Mouse (Mus musculus) adrenal gland (tissue): ENCODE measurements at regions not wholly inside any gene's neighbourhood (a gene's known extent, or its start where the extent isn't known, plus 50 kb on each side); places are given as distances from the start of the nearest gene placed in this dataset.

ENCODE experiments used
- intact Hi-C: fragments of 180-260 bp; cut with DNase I; formaldehyde crosslinking; loops from one replicate; pipeline ENCODE4 v1.15.1; 2025

DNA sequence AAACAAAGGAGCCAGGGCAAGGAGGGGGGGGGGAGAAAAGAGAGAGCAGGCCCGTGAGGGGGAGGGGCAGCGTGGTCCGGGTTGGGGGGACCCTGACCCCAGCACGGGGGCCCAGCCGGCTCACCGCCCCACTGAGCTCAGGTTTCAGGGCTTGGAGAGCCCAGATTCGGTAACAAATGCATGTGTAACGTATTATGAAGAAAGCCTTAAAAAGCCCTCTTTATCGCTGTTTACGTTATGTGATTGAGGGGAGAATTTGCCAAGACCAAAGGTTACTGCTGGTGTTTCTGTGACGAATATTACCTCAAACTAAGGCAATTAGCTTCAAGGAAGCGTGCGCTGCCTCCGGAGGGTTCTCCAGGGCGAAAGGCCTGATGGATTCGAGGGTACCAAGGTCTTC lies 54.2 kb downstream of the Barx1 start:
- intact Hi-C loops = no loop called here

DNA sequence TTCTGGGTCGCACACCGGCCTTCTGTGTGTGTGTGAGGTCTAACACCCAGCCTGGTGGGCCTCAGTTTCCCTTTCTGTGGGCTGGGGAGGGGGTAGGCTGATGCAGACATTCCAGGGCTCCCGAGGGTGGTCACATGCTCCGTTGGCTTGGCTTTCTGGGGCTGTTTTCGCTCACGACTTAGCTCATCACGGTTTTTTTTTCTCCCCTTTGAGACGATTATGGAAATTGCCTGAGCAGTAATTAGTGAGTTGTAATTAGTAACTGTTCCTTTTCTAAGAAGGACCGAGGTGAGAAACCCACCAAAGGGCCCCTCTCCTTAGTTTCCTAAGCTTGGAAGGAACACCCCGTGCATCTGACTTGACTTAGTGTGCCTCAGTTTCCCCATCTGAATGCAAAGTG lies 54.7 kb downstream of the Barx1 start:
- intact Hi-C loops = no loop called here

DNA sequence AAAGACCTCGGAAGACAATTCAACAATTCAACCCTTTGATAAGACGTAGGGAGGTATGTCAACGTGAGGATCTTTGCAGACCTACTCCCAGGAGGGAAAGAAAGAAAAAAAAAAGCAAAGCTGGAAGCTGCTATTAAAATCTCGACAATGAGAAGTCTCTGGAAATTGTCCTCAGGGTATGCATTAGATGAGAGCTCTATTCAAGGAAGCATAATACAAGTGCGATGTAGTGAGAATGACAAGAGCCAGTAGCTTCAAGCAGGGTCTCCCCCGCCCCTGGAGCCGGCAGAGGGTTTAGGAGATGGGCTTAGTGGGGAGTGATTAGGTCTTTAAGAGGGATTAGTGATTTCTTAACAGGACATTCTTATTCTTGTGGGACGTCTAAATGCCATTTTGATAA lies 60.9 kb downstream of the Barx1 start:
- intact Hi-C loops = no loop called here

DNA sequence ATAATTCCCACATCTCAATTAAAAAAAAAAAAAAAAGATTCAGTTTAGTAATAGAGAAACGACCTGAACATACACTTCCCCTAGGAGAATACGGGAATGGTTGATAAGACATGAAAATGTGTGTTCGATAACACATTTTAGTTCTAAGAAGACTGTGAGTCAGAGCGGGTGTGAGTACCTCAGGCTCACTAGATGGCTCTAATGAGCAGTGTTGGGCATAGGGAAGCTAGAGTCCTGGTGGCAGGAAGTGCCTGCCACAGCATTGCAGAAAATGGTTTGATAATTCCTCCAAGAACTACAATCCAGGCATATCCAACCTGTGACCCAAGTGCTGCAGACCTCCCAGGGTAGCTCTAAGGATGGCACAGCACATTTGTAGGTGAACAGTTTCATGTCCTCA lies 63.6 kb downstream of the Barx1 start:
- intact Hi-C loops = no loop called here

DNA sequence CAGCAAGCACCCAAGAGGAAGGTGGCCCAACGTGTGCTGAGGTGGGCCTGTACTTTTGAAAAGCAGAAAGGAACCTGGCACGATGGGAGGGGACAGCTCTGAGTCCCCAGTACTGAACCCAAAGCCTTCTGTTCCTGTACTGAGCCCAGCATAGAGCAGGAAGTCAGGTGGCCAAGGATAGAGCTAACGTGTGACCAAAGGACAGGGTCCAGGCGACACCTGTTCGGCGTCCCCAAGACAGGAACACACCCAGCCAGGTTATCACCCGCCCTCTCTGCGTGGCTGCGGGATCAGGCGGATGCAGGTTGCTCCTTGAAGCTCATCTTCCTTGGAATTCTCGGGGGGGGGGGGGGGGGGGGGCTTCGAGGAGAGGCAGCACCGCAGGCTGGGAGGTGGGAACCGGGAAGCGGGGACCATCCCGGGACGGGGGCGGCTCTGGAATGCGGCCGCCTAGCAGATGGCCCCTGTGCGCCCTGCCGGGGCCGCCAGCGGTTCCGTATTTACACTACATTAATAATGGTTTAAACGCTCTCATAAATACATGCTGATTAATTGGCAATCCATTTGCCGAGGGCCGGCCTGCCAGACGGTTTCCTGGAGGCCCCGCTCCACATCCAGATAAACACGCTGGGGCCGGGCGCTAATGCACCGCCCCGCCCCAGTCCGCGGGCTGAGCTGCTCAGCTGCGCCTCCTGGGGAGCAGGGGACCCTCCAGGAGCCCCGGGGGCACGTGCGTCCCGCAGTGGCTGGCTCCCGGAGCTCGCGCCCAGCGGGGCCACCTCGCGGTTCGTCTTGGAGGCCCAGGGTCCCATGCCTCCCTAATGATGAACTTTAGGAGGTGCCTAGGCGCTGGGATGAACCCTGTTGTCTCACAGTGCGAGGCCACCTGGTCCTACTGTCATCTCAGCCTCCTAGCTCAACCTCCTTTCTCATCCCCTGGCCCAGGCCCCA lies 68.5 kb downstream of the Barx1 start:
- intact Hi-C loops = loop anchor here (5.0 kb wide), 1 partner anchor 66 kb away; no protein-coding TSS in a partner anchor

- intact Hi-C loops = loop anchor here (5.0 kb wide), 1 partner anchor 65 kb away; no protein-coding TSS in a partner anchor
These were observed 69.5 kb downstream of the Barx1 start for GRCm38 (mm10) chr13:48732168-48732841.

- intact Hi-C loops = loop anchor here (5.0 kb wide), 1 partner anchor 62 kb away; no protein-coding TSS in a partner anchor
These were observed 72.2 kb downstream of the Barx1 start for GRCm38 (mm10) chr13:48734985-48735384.

DNA sequence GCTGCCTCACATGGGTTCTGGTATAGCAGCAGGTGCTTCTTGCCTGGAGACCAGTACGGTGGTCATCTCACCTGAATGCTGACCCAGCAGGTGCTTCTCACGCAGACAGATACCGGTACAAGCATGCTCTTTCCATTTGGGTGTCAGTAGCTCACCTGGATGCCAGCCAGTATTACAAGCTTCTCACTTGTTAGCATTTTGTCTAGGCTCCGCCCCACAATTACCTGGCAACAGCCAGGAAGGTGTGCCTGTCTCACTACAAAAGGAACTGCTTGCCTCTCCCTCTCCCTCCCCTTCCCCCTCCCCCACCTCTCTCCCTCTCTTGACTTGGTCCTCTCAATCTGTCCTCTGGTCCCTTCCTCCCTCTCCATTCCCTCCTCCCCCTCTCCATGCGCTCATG lies 82.8 kb downstream of the Barx1 start:
- intact Hi-C loops = no loop called here

- intact Hi-C loops = no loop called here
These were observed 83.5 kb downstream of the Barx1 start for GRCm38 (mm10) chr13:48746301-48746700.
